Mouse (Mus musculus) gastrocnemius, postnatal 10 days (tissue): ENCODE results near the gene Cpn1. TPM values are rescaled to one million over a fixed set of nuclear protein-coding genes. Genes with fewer than 3 reads are reported as not detected.

Experiments
- total RNA-seq, 2 experiments: library from RNA; stranded (reverse); gene quantifications; 2 replicates each; pipeline ENCODE4 v1.2.3; 2021

Cpn1 gene
- total RNA-seq, 2 experiments from 2014 or later, result not detected

Other genes with a start within 250 kb of the Cpn1 start
- 10 to 100 TPM; 10.3 to 11.3 TPM for gene Cutc, start 233.6 kb downstream of the Cpn1 start, total RNA-seq
- gene Cox15, start 233.6 kb downstream of the Cpn1 start, total RNA-seq, result 10 to 100 TPM; 27.8 to 32.1 TPM
- under 1 TPM in 1 of 2 experiments, not detected in 1; 0.18 TPM for gene Abcc2, start 204.4 kb downstream of the Cpn1 start, total RNA-seq
- 10 to 100 TPM; 12.8 to 16.3 TPM for gene Dnmbp, start 46.4 kb downstream of the Cpn1 start, total RNA-seq
- gene Cyp2c23, start 42.7 kb upstream of the Cpn1 start, total RNA-seq, result not detected
- gene Erlin1, start 83.2 kb upstream of the Cpn1 start, total RNA-seq, result 1 to 10 TPM; 5.6 to 8.3 TPM
- gene Chuk, start 120.9 kb upstream of the Cpn1 start, total RNA-seq, result 10 to 100 TPM; 21.6 TPM
- gene Cwf19l1, start 149.3 kb upstream of the Cpn1 start, total RNA-seq, result 1 to 10 TPM; 7.7 to 8.7 TPM
- gene Bloc1s2, start 159.9 kb upstream of the Cpn1 start, total RNA-seq, result 10 to 100 TPM; 15.8 to 17.8 TPM
- not detected for gene Pkd2l1, start 205.9 kb upstream of the Cpn1 start, total RNA-seq
- not detected for gene Scd3, start 216.7 kb upstream of the Cpn1 start, total RNA-seq